Mouse (Mus musculus) retina, embryonic 14.5 days (tissue): ENCODE data around the gene Ncoa6.
"Not testable (repeated sequence)": the region's sequence is repeated elsewhere in the genome, so short reads cannot be mapped to it uniquely, and the experiment has no call there.

Source experiments
- DNase-seq: peaks from one replicate; pipeline ENCODE4 v3.0.0-alpha.2; 2015; ENCODE audit warnings: low spot score

Ncoa6 gene

GRCm38 (mm10) chr2:155473570-155474088 is at the start of gene Ncoa6:
Gene Ncoa6, minus strand, starts transcription at chr2:155473894.
- DNase-seq, result peak; percentile 82

- no peak for DNase-seq
Observed at GRCm38 (mm10) chr2:155518531-155519270, 45.0 kb upstream of the Ncoa6 start.

GRCm38 (mm10) chr2:155517455-155518423 is 44.0 kb upstream of the Ncoa6 start, which contains the start of the genes Acss2 and Ggt7:
Gene Acss2, plus strand, starts transcription at chr2:155517948.
Gene Ggt7, minus strand, starts transcription at chr2:155518237.
- peak; percentile 98 for DNase-seq

GRCm38 (mm10) chr2:155515941-155516340 is 42.2 kb upstream of the Ncoa6 start:
- peak; percentile 87 for DNase-seq

DNA sequence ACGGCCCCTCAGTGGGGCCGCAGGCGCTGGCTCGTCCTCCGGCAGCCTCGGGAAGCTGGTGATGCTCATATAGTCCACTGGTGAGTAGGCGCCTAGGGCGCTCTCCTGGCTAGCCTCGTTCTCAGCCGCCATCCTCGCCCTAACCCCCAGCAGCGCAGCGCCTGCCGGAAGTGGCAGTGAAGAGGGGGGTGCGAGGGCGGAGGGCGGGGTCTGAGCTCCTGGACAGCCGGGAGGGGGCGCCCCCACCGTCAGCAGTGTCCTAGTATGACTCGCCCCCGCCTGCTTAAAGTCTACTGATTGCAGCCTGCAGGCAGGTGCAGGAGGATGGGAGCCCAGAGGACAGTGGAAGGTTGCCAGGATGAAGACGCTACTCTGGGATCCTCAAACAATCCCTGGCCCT is 41.0 kb upstream of the Ncoa6 start:
- peak; percentile 76 for DNase-seq

DNA sequence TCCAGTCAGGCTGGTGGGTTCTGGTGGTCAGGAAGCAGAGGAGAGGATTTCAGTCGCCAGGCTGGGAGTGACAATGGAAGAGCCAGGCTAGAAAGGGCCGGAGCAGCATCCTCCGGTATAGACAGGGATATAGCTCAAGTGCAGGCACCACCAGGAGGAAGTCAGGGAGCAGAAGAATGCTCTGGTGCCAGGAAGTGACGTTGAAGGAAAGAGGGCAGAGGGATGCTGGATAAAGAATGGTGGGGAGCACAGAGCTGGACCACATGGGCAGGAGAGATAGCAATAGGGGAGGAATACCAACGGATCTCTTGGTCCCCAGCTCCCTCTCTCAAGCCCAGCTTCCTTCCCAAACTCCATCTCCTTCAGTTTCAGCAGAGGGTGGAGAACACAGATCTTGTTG is 39.8 kb upstream of the Ncoa6 start:
- DNase-seq, result no peak

DNA sequence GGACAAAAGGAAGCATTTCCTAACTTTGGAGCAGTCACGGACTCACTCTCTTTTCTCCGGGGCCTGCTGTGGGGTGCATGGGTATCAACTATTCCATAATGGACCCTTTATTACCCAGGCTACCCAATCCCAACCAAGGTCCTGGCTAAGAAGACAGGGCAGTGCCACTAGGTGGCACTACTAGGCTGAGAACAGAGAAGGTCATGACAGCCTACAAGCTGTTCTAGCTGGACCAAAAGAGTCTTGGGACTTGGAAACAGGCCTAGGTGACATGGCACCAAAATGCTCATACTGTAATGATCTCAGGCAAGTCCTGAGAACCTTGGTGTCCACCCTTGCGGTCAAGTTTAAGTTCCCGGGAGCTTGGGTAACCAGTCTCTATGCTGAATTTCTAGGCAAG is 38.8 kb upstream of the Ncoa6 start:
- peak; percentile 73 for DNase-seq

- no peak for DNase-seq
Observed at GRCm38 (mm10) chr2:155507721-155508470, 34.2 kb upstream of the Ncoa6 start.

DNA sequence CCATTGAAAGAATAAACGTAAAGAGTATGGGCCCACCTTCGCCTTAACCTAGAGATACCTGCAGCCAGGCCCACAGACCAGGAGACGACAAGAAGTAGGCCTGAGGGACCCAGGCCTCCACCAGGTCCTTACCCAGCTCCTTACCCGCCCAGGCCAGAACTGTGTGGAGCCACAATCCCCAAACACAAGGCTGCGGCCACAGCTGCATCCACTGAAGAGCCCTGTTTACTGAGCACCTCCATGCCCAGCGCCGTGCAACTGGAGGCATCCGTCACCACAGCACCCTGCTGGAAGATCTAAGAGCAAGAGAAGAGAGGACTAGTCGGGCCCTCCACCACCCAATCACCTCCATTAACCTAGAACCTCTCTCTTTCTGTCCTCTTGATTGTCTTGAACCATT is 32.1 kb upstream of the Ncoa6 start:
- no peak for DNase-seq

GRCm38 (mm10) chr2:155504440-155505355 is 31.0 kb upstream of the Ncoa6 start:
- DNase-seq, result no peak

- DNase-seq, result no peak
Observed at GRCm38 (mm10) chr2:155502596-155502995, 28.9 kb upstream of the Ncoa6 start.

- no peak for DNase-seq
Observed at GRCm38 (mm10) chr2:155490998-155491397, 17.3 kb upstream of the Ncoa6 start.

DNA sequence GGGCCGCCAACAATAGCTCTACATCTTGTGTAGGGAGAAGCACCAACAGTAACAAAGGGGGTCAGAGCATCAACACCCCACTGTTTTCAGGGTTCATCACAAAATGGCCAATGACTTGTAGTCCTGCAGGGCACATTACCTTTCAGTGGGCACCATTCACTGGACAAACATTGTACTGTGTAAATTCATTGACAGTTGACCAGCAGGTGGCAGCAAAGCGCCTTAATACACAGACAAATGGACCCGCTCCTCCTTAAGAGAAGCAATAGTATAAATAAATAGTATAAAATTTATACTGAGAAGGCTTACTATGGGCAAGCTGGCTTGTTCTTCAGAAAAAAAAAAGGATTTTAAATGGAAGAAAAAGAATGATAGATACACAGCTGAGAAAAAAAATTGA is 8.3 kb upstream of the Ncoa6 start:
- DNase-seq, result peak; percentile 83

GRCm38 (mm10) chr2:155472671-155473569 is 774 bp downstream of the Ncoa6 start:
- DNase-seq, result peak; percentile 58

DNA sequence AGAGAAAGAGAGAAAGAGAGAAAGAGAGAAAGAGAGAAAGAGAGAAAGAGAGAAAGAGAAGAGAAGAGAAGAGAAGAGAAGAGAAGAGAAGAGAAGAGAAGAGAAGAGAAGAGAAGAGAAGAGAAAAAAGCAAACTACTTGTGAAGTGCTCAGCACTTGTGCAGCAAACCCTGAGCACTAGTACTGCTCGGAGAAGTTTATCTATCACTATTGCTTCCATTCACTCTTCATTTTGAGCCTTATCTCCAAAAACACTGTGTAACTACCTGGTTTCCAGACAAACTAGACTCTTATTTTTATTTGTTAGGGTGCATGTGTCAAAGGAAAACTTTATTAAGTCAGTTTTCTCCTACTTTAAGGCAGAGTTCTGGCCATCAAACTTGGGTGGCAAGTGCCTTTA is 6.8 kb downstream of the Ncoa6 start:
- DNase-seq, result no peak

DNA sequence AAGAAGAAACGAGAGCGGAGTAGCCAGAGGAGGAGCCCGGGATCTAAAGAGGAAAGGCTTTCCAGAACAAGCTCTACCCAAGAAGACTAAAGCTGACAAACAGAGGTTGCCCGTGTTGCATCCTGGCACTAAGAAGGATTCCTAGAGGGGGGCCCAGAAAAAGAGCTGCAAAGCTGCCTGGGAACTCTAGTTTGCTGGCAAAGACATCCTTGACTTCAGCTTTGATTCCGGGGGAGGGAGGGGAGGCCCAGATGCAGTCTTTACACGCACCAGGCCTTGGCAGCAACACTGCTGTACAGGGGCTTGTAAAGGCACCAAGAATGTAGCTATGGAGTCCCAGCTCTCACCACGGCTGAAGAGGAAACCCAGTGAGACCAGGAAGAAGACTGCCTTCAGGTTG is 20.1 kb downstream of the Ncoa6 start:
- DNase-seq, result no peak

GRCm38 (mm10) chr2:155451256-155451655 is 22.4 kb downstream of the Ncoa6 start:
- DNase-seq, result no peak

GRCm38 (mm10) chr2:155447906-155448305 is 25.8 kb downstream of the Ncoa6 start:
- not testable (repeated sequence) for DNase-seq

- DNase-seq, result no peak
Observed at GRCm38 (mm10) chr2:155443446-155443845, 30.2 kb downstream of the Ncoa6 start.

GRCm38 (mm10) chr2:155442916-155443315 is 30.8 kb downstream of the Ncoa6 start:
- DNase-seq, result no peak
